Mouse (Mus musculus) megakaryocyte, embryonic 14.5 days (primary cell): ENCODE measurements around the gene Dip2b.

Experiments used
- FLI1 ChIP-seq: IDR thresholded peaks from 2 replicates; pipeline ENCODE4 v1.6.1; 2012; ENCODE audit warnings: low read length, inconsistent platforms, mixed read lengths
- GATA1 ChIP-seq: IDR thresholded peaks from 3 replicates; pipeline ENCODE4 v1.6.1; 2012; ENCODE audit warnings: mixed read lengths, low read length, inconsistent platforms, borderline replicate concordance

- TF ChIP-seq GATA1: no peak
- TF ChIP-seq FLI1: no peak
Measured at GRCm38 (mm10) chr15:100113343-100114275, 75.1 kb downstream of the Dip2b start.
